Mouse (Mus musculus): ENCODE results near the gene Rasl11a.

DNA sequence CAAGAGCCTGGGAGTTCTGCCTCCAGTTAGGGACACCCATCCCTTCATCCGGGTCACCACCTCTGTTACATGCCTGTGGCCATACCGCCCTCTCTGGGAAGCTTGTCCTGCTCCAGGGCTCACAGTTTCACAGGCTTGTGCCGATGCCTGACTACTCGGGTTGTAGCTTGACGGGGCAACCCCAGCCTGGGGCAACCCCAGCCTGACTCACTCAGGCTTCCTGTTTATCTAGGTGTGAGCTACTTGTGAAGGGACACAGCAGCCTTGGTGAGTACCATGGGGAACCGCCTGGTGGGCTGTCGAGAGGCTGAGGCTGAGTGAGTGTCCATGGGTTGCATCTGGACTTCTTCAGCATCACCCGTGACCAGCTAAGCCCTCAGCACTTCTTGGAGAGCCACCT, 12.7 kb downstream of the Rasl11a start:
- TF ChIP-seq CTCF (IDR thresholded peaks at IDR 0.05; ENCODE audit: low read depth) (no peak), EP300 (IDR thresholded peaks at IDR 0.05; ENCODE audit: low read depth) (no peak)

All from liver, postnatal 0 days (tissue).